In the genomic region with DNA sequence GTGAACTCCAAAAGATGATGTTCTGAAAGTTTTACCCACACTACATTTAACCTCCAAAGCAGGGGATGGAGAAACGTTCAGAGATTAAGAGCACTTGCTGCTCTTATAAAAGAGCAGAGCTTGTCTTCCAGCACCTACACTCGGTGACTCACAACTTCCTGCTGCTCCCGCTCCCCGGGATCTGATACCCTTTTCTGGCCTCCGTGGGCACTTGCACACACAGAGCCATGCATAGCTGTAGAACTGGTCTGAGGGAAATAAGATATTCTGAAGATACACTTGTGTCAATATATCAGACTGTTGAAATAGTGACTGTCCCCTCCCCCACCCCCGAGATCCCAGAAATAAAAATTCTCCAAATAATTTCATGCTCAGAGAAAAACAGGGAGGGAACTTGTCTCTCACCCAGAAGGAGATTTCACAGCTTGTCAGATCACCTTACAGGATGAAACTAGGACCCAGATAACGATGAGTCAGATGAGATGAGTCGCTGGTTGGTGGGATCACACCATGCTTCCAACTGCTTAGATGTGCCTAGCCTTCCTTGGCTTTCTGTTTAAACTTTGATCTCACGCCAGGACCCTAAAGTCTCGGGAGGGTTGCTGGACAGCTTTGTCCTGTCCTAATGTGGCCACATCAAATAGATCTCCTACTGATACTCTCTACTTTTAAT, we compare ENCODE assay signal across 17 mouse cellular contexts. TPM values are rescaled to one million over a fixed set of nuclear protein-coding genes. Genes with fewer than 3 reads are reported as not detected.
DNase-seq lines count a peak whose midpoint lies in the region; ATAC-seq lines count a peak whose summit lies in the region.
"Had no signal": no experiment of that assay in that cellular context is flagged by ENCODE, and none has a peak within 500 bp of the region (broad histone marks: within the 10 kb centered on the region; RNA-seq: fewer than 3 reads in every experiment).

No protein-coding gene starts in this region.

- no peak for ATAC-seq in heart, embryonic 11.5 days (replicated peaks; ENCODE audit: insufficient number of reproducible peaks, low FRiP score, low TSS enrichment)
- no peak for ATAC-seq in limb, embryonic 13.5 days (ENCODE audit: low FRiP score, low read depth)
- ATAC-seq in neural tube, embryonic 15.5 days (ENCODE audit: low FRiP score), result no peak
- ATAC-seq: inflammation-experienced regulatory T-cells, adult 6 months had no signal

- peak overlapping the region; percentile 10; the same call in 1 of the 2 replicates for H3K4me2 ChIP-seq in heart, embryonic 11.5 days
- no peak overlapping the region for H3K4me2 ChIP-seq in limb, embryonic 13.5 days (replicated peaks)
- H3K4me2 ChIP-seq in neural tube, embryonic 15.5 days, result no peak overlapping the region
- H3K4me2 ChIP-seq: forebrain, embryonic 12.5 days; liver, embryonic 13.5 days had no signal

- no peak for DNase-seq in heart, postnatal 14 days
- peak; percentile 17 to 18 for DNase-seq in right cerebral cortex, adult 2 months (ENCODE audit: low spot score in 2 of 2)
- no peak for DNase-seq in right cerebral cortex, postnatal 4 days
- DNase-seq in spleen, postnatal 10 days (ENCODE audit: low spot score in 2 of 2), result no peak
- DNase-seq: adrenal gland, adult 8-10 months; cerebellum, adult 8-10 months; heart, adult 2 months; kidney, postnatal 14 days; liver, embryonic 13.5 days; lung, postnatal 10 days; thymus, postnatal 25 days had no signal

- no peaks in the 10 kb centered on the region for H3K36me3 ChIP-seq in heart, embryonic 11.5 days (ENCODE audit: control insufficient read depth, insufficient read depth, low read length)
- H3K36me3 ChIP-seq in limb, embryonic 13.5 days, result no peaks in the 10 kb centered on the region
- no peaks in the 10 kb centered on the region for H3K36me3 ChIP-seq in neural tube, embryonic 15.5 days
- H3K36me3 ChIP-seq: forebrain, embryonic 12.5 days; liver, embryonic 13.5 days; midbrain, embryonic 10.5 days had no signal

- WGBS in heart, embryonic 11.5 days (ENCODE audit: insufficient replicate concordance), result 22% methylated on average over 10 of the region's 10 CpGs
- 37% methylated on average over 10 of the region's 10 CpGs for WGBS in limb, embryonic 13.5 days
- WGBS in neural tube, embryonic 15.5 days, result 75% methylated on average over 10 of the region's 10 CpGs

- H3K9me3 ChIP-seq in heart, embryonic 11.5 days (replicated peaks; ENCODE audit: control insufficient read depth, low read length), result no peaks in the 10 kb centered on the region
- H3K9me3 ChIP-seq in limb, embryonic 13.5 days, result no peaks in the 10 kb centered on the region
- no peaks in the 10 kb centered on the region for H3K9me3 ChIP-seq in neural tube, embryonic 15.5 days (replicated peaks)
- H3K9me3 ChIP-seq: forebrain, embryonic 12.5 days; liver, embryonic 13.5 days; midbrain, embryonic 10.5 days had no signal

- no peak overlapping the region for H3K27ac ChIP-seq in heart, embryonic 11.5 days (ENCODE audit: low read depth, low read length)
- peak overlapping the region; percentile 73 for H3K27ac ChIP-seq in limb, embryonic 13.5 days
- H3K27ac ChIP-seq in neural tube, embryonic 15.5 days (replicated peaks), result no peak overlapping the region
- H3K27ac ChIP-seq: forebrain, embryonic 12.5 days; heart, adult 2 months; liver, embryonic 13.5 days; midbrain, embryonic 10.5 days had no signal

- no peak overlapping the region for H3K9ac ChIP-seq in heart, embryonic 11.5 days (ENCODE audit: low read depth, low read length)
- H3K9ac ChIP-seq in limb, embryonic 13.5 days, result no peak overlapping the region
- no peak overlapping the region for H3K9ac ChIP-seq in neural tube, embryonic 15.5 days (replicated peaks)
- H3K9ac ChIP-seq: forebrain, embryonic 12.5 days; liver, embryonic 13.5 days had no signal

- H3K4me1 ChIP-seq in heart, embryonic 11.5 days (ENCODE audit: control insufficient read depth, insufficient read depth, low read length), result peaks cover 8% of the 10 kb centered on the region; the same call in 1 of the 2 replicates
- H3K4me1 ChIP-seq in limb, embryonic 13.5 days, result peaks cover 51% of the 10 kb centered on the region
- H3K4me1 ChIP-seq in neural tube, embryonic 15.5 days, result no peaks in the 10 kb centered on the region
- H3K4me1 ChIP-seq: forebrain, embryonic 12.5 days; liver, embryonic 13.5 days; midbrain, embryonic 10.5 days had no signal

- intact Hi-C loops in heart, postnatal 14 days (cut with DNase I), result no loop called here

- no peak overlapping the region for H3K4me3 ChIP-seq in heart, embryonic 11.5 days (ENCODE audit: low read depth, low read length)
- H3K4me3 ChIP-seq in limb, embryonic 13.5 days, result no peak overlapping the region
- H3K4me3 ChIP-seq in neural tube, embryonic 15.5 days (replicated peaks), result no peak overlapping the region
- H3K4me3 ChIP-seq: forebrain, embryonic 12.5 days; heart, adult 2 months; liver, embryonic 13.5 days; midbrain, embryonic 10.5 days had no signal

- H3K27me3 ChIP-seq in heart, embryonic 11.5 days (ENCODE audit: control insufficient read depth, insufficient read depth, low read length), result no peaks in the 10 kb centered on the region
- H3K27me3 ChIP-seq in limb, embryonic 13.5 days, result no peaks in the 10 kb centered on the region
- H3K27me3 ChIP-seq in neural tube, embryonic 15.5 days (replicated peaks), result no peaks in the 10 kb centered on the region
- H3K27me3 ChIP-seq: liver, embryonic 13.5 days had no signal

RNA-seq across cellular contexts. Expression of a gene that starts 54.3 kb away (rescaled TPM):
- polyA plus RNA-seq in heart, embryonic 11.5 days (2014; fragmentation: Nextera tagmentation; extraction: Ambion mirVana), result 5.3 and 5.5 TPM in 2 replicates
- total RNA-seq in heart, postnatal 14 days (2021), result 1 to 10 TPM; 9.3 to 9.9 TPM
- 93.3 and 104 TPM in 2 replicates for polyA plus RNA-seq in limb, embryonic 13.5 days (2015; fragmentation: Nextera tagmentation; extraction: Ambion mirVana)
- polyA plus RNA-seq in neural tube, embryonic 15.5 days (2015; fragmentation: Nextera tagmentation; extraction: Ambion mirVana), result 14.6 and 16.3 TPM in 2 replicates
- polyA plus RNA-seq: inflammation-experienced regulatory T-cells, adult 6 months had no signal

Comparison
In these comparisons a context has a peak if more than half of its experiments do, and no peak if none do; other contexts are left out.
1. DNase-seq: peak in right cerebral cortex, adult 2 months (2 of 2); none in heart, postnatal 14 days (0 of 2), right cerebral cortex, postnatal 4 days (single experiment) and spleen, postnatal 10 days (0 of 2).